Mouse (Mus musculus) E14TG2a.4 (cell line): ENCODE results near the gene Per3.

Experiments used
- CTCF ChIP-seq: conservative IDR thresholded peaks from 2 replicates; pipeline ENCODE4 v1.5.1; 2014; ENCODE audit warnings: low read length
- NANOG ChIP-seq: IDR thresholded peaks from 2 replicates; pipeline ENCODE4 v1.6.1; 2014; ENCODE audit warnings: borderline replicate concordance, low read length, mixed read lengths

DNA sequence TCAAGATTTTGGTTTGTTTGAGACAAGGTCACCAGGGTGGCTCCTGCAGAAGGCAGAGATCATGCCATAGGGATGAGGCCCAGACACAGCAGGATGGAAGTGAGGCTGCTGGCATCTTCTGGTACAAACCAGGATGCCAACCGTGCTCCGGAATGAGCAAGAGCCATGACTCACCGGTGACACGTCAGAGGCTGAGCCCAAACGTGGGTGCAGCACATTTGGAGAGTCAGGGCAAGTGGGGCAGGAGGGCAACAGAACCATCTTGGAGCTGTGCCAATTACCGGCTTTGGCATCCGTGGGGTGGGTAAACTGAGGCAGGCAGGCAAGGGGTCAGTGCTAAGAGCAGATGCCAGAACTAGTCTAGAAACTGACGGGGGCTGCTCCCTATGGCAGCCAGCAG is 71.2 kb downstream of the Per3 start:
- TF ChIP-seq CTCF (no peak), NANOG (no peak)
